Mouse (Mus musculus) MEL (cell line): ENCODE measurements around the gene Sirt4. TPM values are rescaled to one million over a fixed set of nuclear protein-coding genes. Genes with fewer than 3 reads are reported as not detected.

Experiments used
- DNase-seq: peaks from one replicate; pipeline ENCODE4 v3.0.0; 2011; ENCODE audit warnings: low read depth, low spot score
- H3K27ac ChIP-seq: 2 replicates; pipeline ENCODE4 v1.5.1; 2012; ENCODE audit warnings: low read depth, mild to moderate bottlenecking, control low read depth, low read length, moderate library complexity; ENCODE audit not compliant: control insufficient read depth
- H3K27me3 ChIP-seq, 2 experiments: fragments of 150-350 bp in 1 of 2; sonication (generic) in 1 of 2; 2 replicates each; pipeline ENCODE4 v1.6.1; 2012; ENCODE audit warnings: low read length in 2 of 2, mild to moderate bottlenecking in 2 of 2, improper control_type of control experiment in 1 of 2, moderate library complexity in 1 of 2; ENCODE audit not compliant: insufficient read depth in 2 of 2, control insufficient read depth in 1 of 2
- H3K36me3 ChIP-seq, 2 experiments: 2 replicates each; pipeline ENCODE4 v1.6.1; 2012 to 2014; ENCODE audit warnings: low read length in 2 of 2, improper control_type of control experiment in 1 of 2, inconsistent platforms in 1 of 2, mild to moderate bottlenecking in 1 of 2; ENCODE audit not compliant: insufficient read depth in 2 of 2, control insufficient read depth in 1 of 2
- H3K4me1 ChIP-seq, 2 experiments: fragments of 150-350 bp in 1 of 2; sonication (generic) in 1 of 2; 2 replicates each; pipeline ENCODE4 v1.6.1; 2012; ENCODE audit warnings: low read length in 2 of 2, improper control_type of control experiment in 1 of 2, mild to moderate bottlenecking in 1 of 2; ENCODE audit not compliant: insufficient read depth in 2 of 2, control insufficient read depth in 1 of 2
- H3K4me3 ChIP-seq, 2 experiments: fragments of 150-350 bp in 1 of 2; sonication (generic) in 1 of 2; 2 replicates each; pipeline ENCODE4 v1.5.1; 2012; ENCODE audit warnings: low read depth in 2 of 2, low read length in 2 of 2, mild to moderate bottlenecking in 2 of 2, moderate library complexity in 2 of 2, control low read depth in 1 of 2, improper control_type of control experiment in 1 of 2; ENCODE audit not compliant: control insufficient read depth in 1 of 2, insufficient read depth in 1 of 2
- H3K79me2 ChIP-seq: 2 replicates; pipeline ENCODE4 v1.6.1; 2012; ENCODE audit warnings: mild to moderate bottlenecking, low read length, moderate library complexity; ENCODE audit not compliant: control insufficient read depth, poor library complexity, insufficient read depth
- H3K9ac ChIP-seq: 2 replicates; pipeline ENCODE4 v1.6.1; 2012; ENCODE audit warnings: low read depth, mild to moderate bottlenecking, control low read depth, low read length, moderate library complexity; ENCODE audit not compliant: control insufficient read depth, poor library complexity, severe bottlenecking
- H3K9me3 ChIP-seq: fragments of 150-350 bp; sonication (generic); replicated peaks from 2 replicates; pipeline ENCODE4 v1.6.1; 2012; ENCODE audit warnings: mild to moderate bottlenecking, low read length, improper control_type of control experiment, moderate library complexity; ENCODE audit not compliant: insufficient read depth
- CTCF ChIP-seq, 3 experiments: IDR thresholded peaks in 2 of 3; conservative IDR thresholded peaks in 1 of 3; 2 replicates each; pipeline ENCODE4 v1.5.1; 2011 to 2012; ENCODE audit warnings: low read length in 3 of 3, low read depth in 2 of 3, mild to moderate bottlenecking in 2 of 3, improper control_type of control experiment in 1 of 3, inconsistent platforms in 1 of 3, mixed read lengths in 1 of 3, moderate library complexity in 1 of 3; ENCODE audit not compliant: control insufficient read depth in 1 of 3, insufficient read depth in 1 of 3, poor library complexity in 1 of 3, severe bottlenecking in 1 of 3
- E2F4 ChIP-seq: IDR thresholded peaks from 2 replicates; pipeline ENCODE4 v1.6.1; 2011; ENCODE audit warnings: low read depth, low read length, improper control_type of control experiment, borderline replicate concordance
- ETS1 ChIP-seq: IDR thresholded peaks from 2 replicates; pipeline ENCODE4 v1.6.1; 2012; ENCODE audit warnings: low read depth, mild to moderate bottlenecking, inconsistent platforms, low read length, improper control_type of control experiment, moderate library complexity
- GABPA ChIP-seq: IDR thresholded peaks from 2 replicates; pipeline ENCODE4 v1.6.1; 2012; ENCODE audit warnings: low read depth, mild to moderate bottlenecking, inconsistent platforms, low read length, improper control_type of control experiment, moderate library complexity
- MEF2A ChIP-seq: IDR thresholded peaks from 2 replicates; pipeline ENCODE4 v1.6.1; 2014; ENCODE audit warnings: low read depth, mild to moderate bottlenecking, inconsistent platforms, low read length, improper control_type of control experiment; ENCODE audit not compliant: poor library complexity, insufficient replicate concordance, severe bottlenecking; ENCODE audit errors: extremely low read depth
- MYB ChIP-seq: IDR thresholded peaks from 2 replicates; pipeline ENCODE4 v1.6.1; 2011; ENCODE audit warnings: mild to moderate bottlenecking, low read depth, low read length, improper control_type of control experiment
- POLR2A ChIP-seq, 2 experiments: IDR thresholded peaks; 2 replicates each; pipeline ENCODE4 v1.6.1; 2011 to 2012; ENCODE audit warnings: low read length in 2 of 2, mild to moderate bottlenecking in 2 of 2, control low read depth in 1 of 2, improper control_type of control experiment in 1 of 2, low read depth in 1 of 2, moderate library complexity in 1 of 2; ENCODE audit not compliant: control insufficient read depth in 1 of 2, insufficient read depth in 1 of 2, poor library complexity in 1 of 2
- POLR2AphosphoS5 ChIP-seq: IDR thresholded peaks from 2 replicates; pipeline ENCODE4 v1.6.1; 2012; ENCODE audit warnings: low read depth, borderline replicate concordance, mild to moderate bottlenecking, inconsistent platforms, low read length, moderate library complexity, mixed read lengths
- RAD21 ChIP-seq: IDR thresholded peaks from 2 replicates; pipeline ENCODE4 v1.6.1; 2011; ENCODE audit warnings: mild to moderate bottlenecking, low read depth, low read length, improper control_type of control experiment
- TBP ChIP-seq: IDR thresholded peaks from 2 replicates; pipeline ENCODE4 v1.8.0; 2011; ENCODE audit warnings: low read depth, low read length, improper control_type of control experiment
- USF1 ChIP-seq: IDR thresholded peaks from 2 replicates; pipeline ENCODE4 v1.6.1; 2014; ENCODE audit warnings: low read depth, mild to moderate bottlenecking, inconsistent platforms, low read length, improper control_type of control experiment, moderate library complexity
- ZMIZ1 ChIP-seq: IDR thresholded peaks from 2 replicates; pipeline ENCODE4 v1.6.1; 2012; ENCODE audit warnings: low read depth, mild to moderate bottlenecking, inconsistent platforms, low read length, improper control_type of control experiment, moderate library complexity
- polyA plus RNA-seq, 2 experiments: library from polyadenylated mRNA; stranded (reverse) in 1 of 2; unstranded in 1 of 2; fragments of >175 nt in 1 of 2; fragments of >200 nt in 1 of 2; gene quantifications; 2 replicates each; pipeline versions ENCODE4 v1.2.1 to v1.2.4; 2012; ENCODE audit warnings: low replicate concordance in 2 of 2, low read depth in 1 of 2; ENCODE audit not compliant: insufficient read length in 2 of 2, insufficient read depth in 1 of 2, missing spikeins in 1 of 2
- total RNA-seq: library from RNA; depleted of rRNA; stranded (reverse); fragments of 300-350 nt; gene quantifications from 2 replicates; pipeline ENCODE4 v1.2.3, GENCODE M21; 2012

Gene Sirt4
- total and polyA plus RNA-seq, 3 experiments, result 9.2 to 10.3 TPM; not detected in 1

DNA sequence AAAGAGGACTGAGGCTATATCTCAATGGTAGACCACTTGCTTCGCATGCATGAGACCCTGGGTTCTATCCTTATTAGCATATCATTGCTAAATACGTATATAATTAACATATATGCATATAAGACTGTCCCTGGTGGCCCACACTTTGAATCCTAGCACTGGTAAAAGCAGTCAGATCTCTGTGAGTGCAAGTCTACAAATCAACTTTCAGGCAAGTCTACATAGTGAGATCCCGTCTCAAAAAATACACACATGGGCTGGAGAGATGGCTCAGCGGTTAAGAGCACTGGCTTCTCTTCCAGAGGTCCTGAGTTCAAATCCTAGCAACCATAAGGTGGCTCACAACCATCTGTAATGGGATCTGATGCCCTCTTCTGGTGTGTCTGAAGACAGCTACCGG, 6.6 kb upstream of the Sirt4 start:
- TF ChIP-seq GABPA (no peak), MYB (no peak), POLR2AphosphoS5 (no peak), TBP (peak; percentile 84), CTCF (IDR thresholded peaks at IDR 0.05 in 2 of 3, conservative IDR thresholded peaks at IDR 0.05 in 1 of 3; ENCODE audit: control insufficient read depth in 1 of 3, insufficient read depth in 1 of 3, low read depth in 2 of 3, low read length in 3 of 3, poor library complexity in 1 of 3, severe bottlenecking in 1 of 3) (0 out of 6 replicates have a peak, but pooled peaks of 2 of the 3 experiments have one; percentile 4 to 10), MEF2A (no peak), USF1 (no peak)
- H3K36me3 ChIP-seq, result peaks cover 0 to 8% of the 10 kb centered on the region in 2 experiments; a peak in 2 of 4 replicates
- H3K9ac ChIP-seq, result peak overlapping the region; percentile 22; the same call in 1 of the 2 replicates
- H3K27ac ChIP-seq, result peak overlapping the region; percentile 56
- H3K9me3 ChIP-seq, result no peaks in the 10 kb centered on the region
- peaks cover 0 to 10% of the 10 kb centered on the region in 2 experiments; a peak in 2 of 4 replicates for H3K4me1 ChIP-seq
- H3K4me3 ChIP-seq, result no peak overlapping the region; a peak in 2 of 4 replicates
- no peaks in the 10 kb centered on the region for H3K27me3 ChIP-seq
- DNase-seq, result peak; percentile 68
- no peaks in the 10 kb centered on the region for H3K79me2 ChIP-seq

DNA sequence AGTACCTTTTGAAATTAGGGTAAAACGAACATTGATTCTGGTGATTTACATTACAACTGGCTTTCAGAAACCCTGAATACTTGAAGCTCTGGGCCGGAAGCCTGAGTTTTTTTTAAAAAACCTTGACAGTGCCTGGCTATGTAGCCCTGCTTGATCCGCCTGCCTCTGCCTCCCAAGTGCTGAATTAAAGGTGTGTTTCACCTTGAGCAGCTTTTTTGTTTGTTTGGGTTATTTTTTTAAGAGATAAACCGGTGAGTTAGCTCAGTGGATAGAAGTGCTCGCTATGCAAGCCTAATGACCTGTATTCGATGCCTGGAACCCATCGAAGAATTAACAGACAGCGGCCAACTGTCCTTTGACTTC, 6.1 kb upstream of the Sirt4 start:
- no peak for DNase-seq
- Histone ChIP-seq H3K9ac (no peak overlapping the region), H3K4me3 (no peak overlapping the region), H3K27me3 (no peaks in the 10 kb centered on the region), H3K4me1 (peaks cover 0 to 10% of the 10 kb centered on the region in 2 experiments; a peak in 2 of 4 replicates), H3K27ac (peak overlapping the region; percentile 77), H3K79me2 (no peaks in the 10 kb centered on the region), H3K9me3 (no peaks in the 10 kb centered on the region), H3K36me3 (peaks cover 0 to 8% of the 10 kb centered on the region in 2 experiments; a peak in 2 of 4 replicates)
- TF ChIP-seq E2F4 (no peak), ZMIZ1 (no peak), POLR2A (IDR thresholded peaks at IDR 0.05; ENCODE audit: control insufficient read depth in 1 of 2, insufficient read depth in 1 of 2, low read depth in 1 of 2, low read length in 2 of 2, poor library complexity in 1 of 2) (peak; percentile 4 to 81; a peak in 3 of 4 replicates), ETS1 (no peak), RAD21 (no peak)
